ENCODE assay signal across 8 mouse cellular contexts in genomic region chr13:60738429-60738828, GRCm38 (mm10). TPM values are rescaled to one million over a fixed set of nuclear protein-coding genes. Genes with fewer than 3 reads are reported as not detected.
A peak's percentile ranks its signal among the peaks of the same experiment; 100 is the strongest.
DNase-seq lines count a peak whose midpoint lies in the region; ATAC-seq and TF ChIP-seq lines count a peak whose summit lies in the region.

No protein-coding gene starts in this region.

- no peaks in the 10 kb centered on the region for H3K79me2 ChIP-seq in myocyte (ENCODE audit: control insufficient read depth, insufficient read depth)

- TF ChIP-seq POLR2A in myocyte (IDR thresholded peaks at IDR 0.05; ENCODE audit: insufficient read length, low read depth), result no peak

- peak overlapping the region; percentile 18; the same call in 1 of the 2 replicates for H3K4me3 ChIP-seq in intestine, embryonic 16.5 days (ENCODE audit: low read length)
- no peak overlapping the region for H3K4me3 ChIP-seq in liver, embryonic 11.5 days (ENCODE audit: low read depth, low read length)
- no peak overlapping the region for H3K4me3 ChIP-seq in myocyte

- no peaks in the 10 kb centered on the region for H3K36me3 ChIP-seq in intestine, embryonic 16.5 days (ENCODE audit: control insufficient read depth, insufficient read depth, low read length)
- H3K36me3 ChIP-seq in liver, embryonic 11.5 days (ENCODE audit: control insufficient read depth, insufficient read depth, low read length), result 0 out of 2 replicates have a peak, but pooled peaks cover 2% of the 10 kb centered on the region
- H3K36me3 ChIP-seq in myocyte (ENCODE audit: control insufficient read depth, insufficient read depth), result no peaks in the 10 kb centered on the region
- H3K36me3 ChIP-seq in splenic B cell, adult 2 months (ENCODE audit: control insufficient read depth, insufficient read depth, low read length, poor library complexity, severe bottlenecking), result no peaks in the 10 kb centered on the region

- H3K4me1 ChIP-seq in intestine, embryonic 16.5 days (ENCODE audit: control insufficient read depth, insufficient read depth, low read length), result peaks cover 17% of the 10 kb centered on the region
- peaks cover 36% of the 10 kb centered on the region for H3K4me1 ChIP-seq in liver, embryonic 11.5 days (replicated peaks; ENCODE audit: control insufficient read depth, insufficient read depth, low read length)

- H3K9ac ChIP-seq in intestine, embryonic 16.5 days (ENCODE audit: low read depth, low read length), result no peak overlapping the region
- H3K9ac ChIP-seq in liver, embryonic 11.5 days (ENCODE audit: low read depth, low read length), result no peak overlapping the region

- 10% methylated on average over 9 of the region's 9 CpGs for WGBS in intestine, embryonic 16.5 days
- WGBS in liver, embryonic 11.5 days, result 12% methylated on average over 9 of the region's 9 CpGs

- H3K9me3 ChIP-seq in intestine, embryonic 16.5 days (ENCODE audit: control insufficient read depth, low read length), result no peaks in the 10 kb centered on the region
- H3K9me3 ChIP-seq in liver, embryonic 11.5 days (ENCODE audit: control insufficient read depth, low read length), result no peaks in the 10 kb centered on the region

- DNase-seq in 416B (ENCODE audit: low read depth), result peak; percentile 88
- DNase-seq in adrenal gland, postnatal 14 days, result peak; percentile 83
- peak; percentile 79 for DNase-seq in embryo, embryonic 9.5 days (ENCODE audit: extremely low spot score)
- peak; percentile 66 for DNase-seq in liver, embryonic 11.5 days (ENCODE audit: low spot score)
- peak; percentile 70 for DNase-seq in splenic B cell, adult 2 months (ENCODE audit: low read depth, low spot score)

- peak overlapping the region; percentile 39 for H3K27ac ChIP-seq in intestine, embryonic 16.5 days (ENCODE audit: low read length)
- H3K27ac ChIP-seq in liver, embryonic 11.5 days (ENCODE audit: low read depth, low read length), result peak overlapping the region; percentile 72; the same call in 1 of the 2 replicates

- peak overlapping the region; percentile 40 for H3K4me2 ChIP-seq in intestine, embryonic 16.5 days (ENCODE audit: low read depth, low read length)
- H3K4me2 ChIP-seq in liver, embryonic 11.5 days, result peak overlapping the region; percentile 67
- H3K4me2 ChIP-seq in myocyte (ENCODE audit: low read depth), result peak overlapping the region; percentile 25

- peak; percentile 74 for ATAC-seq in granulocyte monocyte progenitor cell, adult 5-6 weeks (replicated peaks; ENCODE audit: poor library complexity, severe bottlenecking)
- ATAC-seq in intestine, embryonic 16.5 days, result peak; percentile 71
- peak; percentile 66 for ATAC-seq in liver, embryonic 11.5 days (replicated peaks; ENCODE audit: low FRiP score)

- no peak overlapping the region for H3ac ChIP-seq in myocyte (ENCODE audit: control insufficient read depth, insufficient read length)

- H3K27me3 ChIP-seq in intestine, embryonic 16.5 days (replicated peaks; ENCODE audit: control insufficient read depth, insufficient read depth, low read length), result no peaks in the 10 kb centered on the region
- no peaks in the 10 kb centered on the region for H3K27me3 ChIP-seq in liver, embryonic 11.5 days (replicated peaks; ENCODE audit: control insufficient read depth, insufficient read depth, low read length)
- H3K27me3 ChIP-seq in myocyte (ENCODE audit: control insufficient read depth, insufficient read depth, insufficient read length), result peaks cover 9% of the 10 kb centered on the region
- H3K27me3 ChIP-seq in splenic B cell, adult 2 months (ENCODE audit: control insufficient read depth, insufficient read depth, low read length, poor library complexity, severe bottlenecking), result no peaks in the 10 kb centered on the region

TF ChIP-seq in myocyte, 11 proteins besides CTCF, POLR2A, EP300 and RAD21:
- TF ChIP-seq CEBPB (IDR thresholded peaks at IDR 0.05; ENCODE audit: insufficient read depth, poor library complexity, severe bottlenecking), result no peak
- no peak for TF ChIP-seq MYOD1 (IDR thresholded peaks at IDR 0.05; ENCODE audit: control insufficient read depth in 1 of 3, insufficient read length in 2 of 3, low read depth in 2 of 3)
- no peak for TF ChIP-seq TCF3 (IDR thresholded peaks at IDR 0.05; ENCODE audit: insufficient read length, low read depth)
- no peak for TF ChIP-seq REST (IDR thresholded peaks at IDR 0.05; ENCODE audit: insufficient read depth, insufficient read length)
- TF ChIP-seq USF1 (IDR thresholded peaks at IDR 0.05; ENCODE audit: low read depth), result no peak
- no peak for TF ChIP-seq MYOG (IDR thresholded peaks at IDR 0.05; ENCODE audit: control insufficient read depth in 1 of 3, insufficient read depth in 1 of 3, insufficient read length in 2 of 3, low read depth in 2 of 3)
- TF ChIP-seq MAX (IDR thresholded peaks at IDR 0.05; ENCODE audit: low read depth), result no peak
- TF ChIP-seq E2F4 (IDR thresholded peaks at IDR 0.05; ENCODE audit: insufficient read depth), result no peak
- TF ChIP-seq TCF12 (IDR thresholded peaks at IDR 0.05; ENCODE audit: insufficient read depth, poor library complexity, severe bottlenecking), result no peak
- no peak for TF ChIP-seq SRF (IDR thresholded peaks at IDR 0.05; ENCODE audit: control insufficient read depth, insufficient read length, low read depth)
- no peak for TF ChIP-seq POLR2AphosphoS2 (IDR thresholded peaks at IDR 0.05; ENCODE audit: insufficient read length, low read depth)

RNA-seq across cellular contexts. Expression of gene BC051665, which starts 47.7 kb away (rescaled TPM):
- not detected in 2 replicates for total RNA-seq in adrenal gland, postnatal 14 days (2021)
- total RNA-seq in granulocyte monocyte progenitor cell, adult 5-6 weeks (2014; fragmentation: Nextera tagmentation), result not detected in 2 replicates
- total RNA-seq in granulocyte monocyte progenitor cell, adult 5-6 weeks (2017), result not detected in 2 replicates
- not detected in 2 replicates for polyA plus RNA-seq in intestine, embryonic 16.5 days (2015; fragmentation: Nextera tagmentation; extraction: Ambion mirVana)
- not detected in 2 replicates for polyA plus RNA-seq in liver, embryonic 11.5 days (2014; fragmentation: Nextera tagmentation; extraction: Ambion mirVana)
- polyA plus RNA-seq in myocyte (2012; fragmentation: generic; extraction: Trizol), result not detected
